8 mouse cellular contexts compared by ENCODE assay signal in the genomic region with DNA sequence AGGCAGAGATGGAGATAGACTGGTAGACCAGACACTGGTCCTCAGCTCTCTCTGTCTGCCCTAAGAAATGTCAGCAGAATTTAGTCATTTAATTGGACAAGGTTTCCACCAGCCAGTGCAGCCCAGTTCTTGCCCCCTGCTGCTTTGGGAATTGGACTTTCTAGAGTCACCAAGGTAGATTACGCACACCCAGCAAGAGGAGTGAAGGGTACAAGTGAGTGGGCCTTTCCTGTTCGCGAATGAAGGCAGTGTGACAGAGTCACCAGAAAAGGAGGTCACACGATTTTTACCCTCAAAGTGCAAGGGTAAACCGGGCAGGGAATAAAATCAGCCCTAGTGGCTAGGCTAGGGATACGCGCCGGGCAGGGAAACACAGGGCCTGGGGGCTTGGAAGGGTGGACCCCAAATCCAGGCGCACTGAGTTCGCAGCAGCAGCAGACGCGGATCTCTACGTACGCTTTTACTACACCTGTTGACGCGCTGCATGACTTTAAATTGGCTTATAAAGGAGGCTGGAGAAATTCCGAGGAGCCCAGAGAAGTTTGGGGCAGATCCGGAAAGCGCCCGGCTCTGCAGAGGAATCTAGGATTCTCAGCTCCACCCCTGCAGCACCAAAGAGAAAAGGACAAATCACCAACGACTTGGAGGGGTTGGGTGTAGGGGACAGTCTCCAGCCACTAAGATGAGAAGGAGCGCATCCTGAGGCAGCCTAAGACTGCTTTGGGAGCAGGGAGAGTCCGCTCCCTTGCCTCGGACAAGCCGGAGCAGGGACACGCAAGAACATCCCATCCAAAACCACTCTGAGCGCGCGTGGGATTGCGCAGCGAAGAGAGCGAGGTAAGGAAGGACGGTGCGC. TPM values are rescaled to one million over a fixed set of nuclear protein-coding genes. Genes with fewer than 3 reads are reported as not detected.
DNase-seq lines count a peak whose midpoint lies in the region; ATAC-seq and TF ChIP-seq lines count a peak whose summit lies in the region.

TSS of gene Avpr1a (plus strand) at position 639 of the 856 bp plus-strand sequence.

- peaks cover 10% of the 10 kb centered on the region; the same call in 1 of the 2 replicates for H3K4me1 ChIP-seq in heart, postnatal 0 days (ENCODE audit: control insufficient read depth, insufficient read depth)
- H3K4me1 ChIP-seq in liver, embryonic 12.5 days: no peaks in the 10 kb centered on the region
- no peaks in the 10 kb centered on the region for H3K4me1 ChIP-seq in stomach, embryonic 14.5 days (ENCODE audit: control insufficient read depth, insufficient read depth, low read length)

- H3K27me3 ChIP-seq in heart, postnatal 0 days (ENCODE audit: control insufficient read depth, insufficient read depth, low read length): peaks cover 37% of the 10 kb centered on the region
- H3K27me3 ChIP-seq in liver, embryonic 12.5 days (replicated peaks): peaks cover 33% of the 10 kb centered on the region
- H3K27me3 ChIP-seq in stomach, embryonic 14.5 days (ENCODE audit: control insufficient read depth, insufficient read depth, low read length): no peaks in the 10 kb centered on the region

- no peak; the same call in 1 of the 2 replicates for TF ChIP-seq CTCF in left cerebral cortex, adult 2 months (IDR thresholded peaks at IDR 0.05)
- TF ChIP-seq CTCF in heart, postnatal 0 days (IDR thresholded peaks at IDR 0.05; ENCODE audit: low read depth): no peak

- intact Hi-C loops in left cerebral cortex, adult 2 months (cut with DNase I): loop anchor here (1.0 to 5.0 kb wide), 2 partner anchors 265 to 341 kb away; no protein-coding TSS in a partner anchor

- TF ChIP-seq EP300 in heart, postnatal 0 days (IDR thresholded peaks at IDR 0.05; ENCODE audit: low read depth): no peak

- H3K4me3 ChIP-seq in left cerebral cortex, adult 2 months: peak within 1 kb of the TSS; percentile 49
- H3K4me3 ChIP-seq in heart, postnatal 0 days (ENCODE audit: low read depth, low read length): peak within 1 kb of the TSS; percentile 50
- H3K4me3 ChIP-seq in liver, embryonic 12.5 days: peak within 1 kb of the TSS; percentile 44
- H3K4me3 ChIP-seq in stomach, embryonic 14.5 days (ENCODE audit: low read depth, low read length): peak within 1 kb of the TSS; percentile 59

- no peak for DNase-seq in left cerebral cortex, adult 2 months (ENCODE audit: extremely low spot score in 1 of 2, low spot score in 2 of 2)
- no peak for DNase-seq in left cerebral cortex, adult 18-20 months (ENCODE audit: low spot score in 2 of 2)
- DNase-seq in embryo, embryonic 11 days: peak; percentile 34
- no peak for DNase-seq in heart, postnatal 0 days (ENCODE audit: low spot score)
- no peak for DNase-seq in cerebellum, postnatal 25 days
- DNase-seq in left cerebral cortex, adult 8-10 months (ENCODE audit: low spot score in 2 of 2): no peak

- ATAC-seq in heart, postnatal 0 days (ENCODE audit: insufficient read depth, low read depth): no peak
- ATAC-seq in liver, embryonic 12.5 days: no peak; the same call in 1 of the 2 replicates
- no peak for ATAC-seq in stomach, embryonic 14.5 days (ENCODE audit: insufficient number of reproducible peaks, insufficient read depth, low FRiP score, low read depth)

- H3K9ac ChIP-seq in heart, postnatal 0 days (replicated peaks; ENCODE audit: low read depth, low read length): no peak within 1 kb of the TSS
- H3K9ac ChIP-seq in liver, embryonic 12.5 days: no peak within 1 kb of the TSS
- peak within 1 kb of the TSS; percentile 61 for H3K9ac ChIP-seq in stomach, embryonic 14.5 days (replicated peaks; ENCODE audit: low read depth, low read length)

- WGBS in heart, postnatal 0 days: 6% methylated on average over 34 of the region's 34 CpGs
- 9% methylated on average over 34 of the region's 34 CpGs for WGBS in liver, embryonic 12.5 days (ENCODE audit: insufficient replicate concordance)
- 6% methylated on average over 34 of the region's 34 CpGs for WGBS in stomach, embryonic 14.5 days

- H3K4me2 ChIP-seq in heart, postnatal 0 days (ENCODE audit: low read depth, low read length): peak within 1 kb of the TSS; percentile 76
- H3K4me2 ChIP-seq in liver, embryonic 12.5 days: peak within 1 kb of the TSS; percentile 63
- peak within 1 kb of the TSS; percentile 54 for H3K4me2 ChIP-seq in stomach, embryonic 14.5 days (replicated peaks; ENCODE audit: low read depth, low read length)

- H3K9me3 ChIP-seq in heart, postnatal 0 days (replicated peaks; ENCODE audit: control insufficient read depth, low read length): no peaks in the 10 kb centered on the region
- H3K9me3 ChIP-seq in liver, embryonic 12.5 days (replicated peaks): no peaks in the 10 kb centered on the region
- H3K9me3 ChIP-seq in stomach, embryonic 14.5 days (ENCODE audit: control insufficient read depth, low read depth, low read length): no peaks in the 10 kb centered on the region

- no peak within 1 kb of the TSS for H3K27ac ChIP-seq in left cerebral cortex, adult 2 months
- no peak within 1 kb of the TSS for H3K27ac ChIP-seq in heart, postnatal 0 days (ENCODE audit: low read depth)
- H3K27ac ChIP-seq in liver, embryonic 12.5 days: no peak within 1 kb of the TSS
- H3K27ac ChIP-seq in stomach, embryonic 14.5 days (ENCODE audit: low read length): 0 out of 2 replicates have a peak within 1 kb of the TSS, but pooled peaks have one; percentile 1

- H3K36me3 ChIP-seq in heart, postnatal 0 days (replicated peaks; ENCODE audit: control insufficient read depth, insufficient read depth, low read length): no peaks in the 10 kb centered on the region
- H3K36me3 ChIP-seq in liver, embryonic 12.5 days: no peaks in the 10 kb centered on the region
- H3K36me3 ChIP-seq in stomach, embryonic 14.5 days (ENCODE audit: control insufficient read depth, insufficient read depth, low read length): no peaks in the 10 kb centered on the region

RNA-seq across cellular contexts. Expression of gene Avpr1a, which starts in this region (rescaled TPM):
- under 1 TPM; 0.41 to 0.47 TPM for total RNA-seq in left cerebral cortex, adult 2 months (2021)
- total RNA-seq in left cerebral cortex, adult 18-20 months (2021): under 1 TPM; 0.37 to 0.44 TPM
- total RNA-seq in heart, postnatal 0 days (2014; rRNA removed; ENCODE audit: low replicate concordance): 0.08 and 1.3 TPM in 2 replicates
- polyA plus RNA-seq in heart, postnatal 0 days (2015; fragmentation: Nextera tagmentation; extraction: Ambion mirVana): 0.12 and 0.16 TPM in 2 replicates
- polyA plus RNA-seq in liver, embryonic 12.5 days (2016; fragmentation: Nextera tagmentation; extraction: Ambion mirVana): 1.7 and 2.0 TPM in 2 replicates
- 13.1 and 14.5 TPM in 2 replicates for polyA plus RNA-seq in stomach, embryonic 14.5 days (2014; fragmentation: Nextera tagmentation; extraction: Ambion mirVana)
- under 1 TPM; 0.43 to 0.65 (median 0.63) TPM for total RNA-seq in left cerebral cortex, adult 8-10 months (2022)
